ENCODE assay signal across 8 mouse cellular contexts in genomic region chr5:131306321-131306907, GRCm38 (mm10). TPM values are rescaled to one million over a fixed set of nuclear protein-coding genes. Genes with fewer than 3 reads are reported as not detected.
A peak's percentile ranks its signal among the peaks of the same experiment; 100 is the strongest.
DNase-seq lines count a peak whose midpoint lies in the region; ATAC-seq and TF ChIP-seq lines count a peak whose summit lies in the region.

No protein-coding gene starts in this region.

- DNase-seq in layer of hippocampus, postnatal 10 days (ENCODE audit: low spot score in 2 of 2) = peak; percentile 18 to 30
- DNase-seq in layer of hippocampus, adult 9-11 months = no peak
- peak; percentile 60 for DNase-seq in brain, adult 2 months (ENCODE audit: low read depth, low spot score)
- peak; percentile 40 for DNase-seq in hindbrain, embryonic 10.5 days (ENCODE audit: low spot score)
- peak; percentile 54 for DNase-seq in midbrain, embryonic 10.5 days (ENCODE audit: low spot score)
- no peak for DNase-seq in urinary bladder, postnatal 25 days (ENCODE audit: low spot score)

- H3K9me3 ChIP-seq in hindbrain, embryonic 10.5 days = no peaks in the 10 kb centered on the region
- no peaks in the 10 kb centered on the region for H3K9me3 ChIP-seq in midbrain, embryonic 10.5 days (replicated peaks)

- WGBS in hindbrain, embryonic 10.5 days = under 1% methylated on average over 39 of the region's 39 CpGs
- WGBS in midbrain, embryonic 10.5 days = under 1% methylated on average over 39 of the region's 39 CpGs

- peak overlapping the region; percentile 82 for H3K4me3 ChIP-seq in embryonic fibroblast, embryonic 13.5 days (ENCODE audit: insufficient read depth, low read length)
- peak overlapping the region; percentile 79 for H3K4me3 ChIP-seq in hindbrain, embryonic 10.5 days
- H3K4me3 ChIP-seq in midbrain, embryonic 10.5 days = peak overlapping the region; percentile 66

- ATAC-seq in monocyte, adult 5-6 weeks (replicated peaks; ENCODE audit: insufficient number of reproducible peaks, low FRiP score, low TSS enrichment, poor library complexity, severe bottlenecking) = no peak

- H3K36me3 ChIP-seq in hindbrain, embryonic 10.5 days = no peaks in the 10 kb centered on the region
- no peaks in the 10 kb centered on the region for H3K36me3 ChIP-seq in midbrain, embryonic 10.5 days

- H3K27ac ChIP-seq in embryonic fibroblast, embryonic 13.5 days (ENCODE audit: insufficient read depth, low read length) = peak overlapping the region; percentile 77
- H3K27ac ChIP-seq in hindbrain, embryonic 10.5 days = peak overlapping the region; percentile 84; the same call in 1 of the 2 replicates
- H3K27ac ChIP-seq in midbrain, embryonic 10.5 days (replicated peaks) = 0 out of 2 replicates have a peak overlapping the region, but pooled peaks have one; percentile 9

- TF ChIP-seq CTCF in embryonic fibroblast, embryonic 13.5 days (IDR thresholded peaks at IDR 0.05; ENCODE audit: borderline replicate concordance, insufficient read depth, low read length) = no peak

- TF ChIP-seq POLR2A in embryonic fibroblast, embryonic 13.5 days (IDR thresholded peaks at IDR 0.05; ENCODE audit: low read depth, low read length) = no peak

- peaks cover 4% of the 10 kb centered on the region; the same call in 1 of the 2 replicates for H3K4me1 ChIP-seq in embryonic fibroblast, embryonic 13.5 days (ENCODE audit: control insufficient read depth, insufficient read depth, low read length)
- peaks cover 22% of the 10 kb centered on the region for H3K4me1 ChIP-seq in hindbrain, embryonic 10.5 days (replicated peaks)
- peaks cover 22% of the 10 kb centered on the region for H3K4me1 ChIP-seq in midbrain, embryonic 10.5 days

- peaks cover 38% of the 10 kb centered on the region for H3K27me3 ChIP-seq in hindbrain, embryonic 10.5 days (ENCODE audit: insufficient read depth, poor library complexity, severe bottlenecking)
- peaks cover 45% of the 10 kb centered on the region for H3K27me3 ChIP-seq in midbrain, embryonic 10.5 days (ENCODE audit: low read depth, poor library complexity, severe bottlenecking)

RNA-seq across cellular contexts. Expression of gene Galnt17, which starts 1.9 kb away (rescaled TPM):
- 10 to 100 TPM; 66.9 to 69.7 TPM for total RNA-seq in layer of hippocampus, postnatal 10 days (2021)
- polyA plus RNA-seq in embryonic fibroblast, embryonic 13.5 days (2011; ENCODE audit: insufficient read length, low read depth, missing spikeins) = 30.9 and 34.5 TPM in 2 replicates
- polyA plus RNA-seq in hindbrain, embryonic 10.5 days (2016; fragmentation: Nextera tagmentation; extraction: Ambion mirVana) = 1.5 TPM in 2 replicates
- polyA plus RNA-seq in midbrain, embryonic 10.5 days (2016; fragmentation: Nextera tagmentation; extraction: Ambion mirVana) = 1.2 and 1.3 TPM in 2 replicates
- total RNA-seq in monocyte, adult 5-6 weeks (2017) = not detected in 3 replicates

Comparison
In these comparisons a context has a peak if more than half of its experiments do, and no peak if none do; other contexts are left out.
1. DNase-seq: peak in layer of hippocampus, postnatal 10 days (2 of 2), brain, adult 2 months (single experiment), hindbrain, embryonic 10.5 days (single experiment) and midbrain, embryonic 10.5 days (single experiment); none in layer of hippocampus, adult 9-11 months (single experiment) and urinary bladder, postnatal 25 days (single experiment).
2. H3K27ac ChIP-seq: peak in every context shown above with its lines; median percentile 84 in hindbrain, embryonic 10.5 days; 77 in embryonic fibroblast, embryonic 13.5 days; 9 in midbrain, embryonic 10.5 days.
3. RNA of gene Galnt17, which starts 1.9 kb away (polyA plus RNA-seq): 30.9 to 34.5 TPM in embryonic fibroblast, embryonic 13.5 days; 1.5 TPM in hindbrain, embryonic 10.5 days and 1.2 to 1.3 TPM in midbrain, embryonic 10.5 days; every median in the first group is over 10 times any median in the second.
4. Peak in every context shown above with its lines, with median percentiles within 50 percentile points of each other: H3K4me3 ChIP-seq.